Mouse (Mus musculus): ENCODE results near the gene Smim14. TPM values are rescaled to one million over a fixed set of nuclear protein-coding genes. Genes with fewer than 3 reads are reported as not detected.
"Not testable (repeated sequence)": the region's sequence is repeated elsewhere in the genome, so short reads cannot be mapped to it uniquely, and the experiment has no call there.

The Smim14 gene
- polyA plus RNA-seq, 1 experiment from 2014 or later = 45.5 TPM

GRCm38 (mm10) chr5:65539786-65540185 is 2.8 kb upstream of the Smim14 start:
- no peaks in the 10 kb centered on the region for H3K27me3 ChIP-seq (replicated peaks)
- 78% methylated on average over 3 of the region's 3 CpGs for WGBS (ENCODE audit: insufficient replicate concordance)
- no peak overlapping the region for H3K4me3 ChIP-seq
- H3K4me1 ChIP-seq = peaks cover 48% of the 10 kb centered on the region
- peaks cover 31% of the 10 kb centered on the region for H3K36me3 ChIP-seq
- ATAC-seq = no peak
- peak overlapping the region; percentile 73 for H3K4me2 ChIP-seq
- H3K9me3 ChIP-seq (replicated peaks) = no peaks in the 10 kb centered on the region
- H3K9ac ChIP-seq = no peak overlapping the region
- H3K27ac ChIP-seq = no peak overlapping the region

- H3K27me3 ChIP-seq (replicated peaks) = no peaks in the 10 kb centered on the region
- WGBS (ENCODE audit: insufficient replicate concordance) = 41% methylated on average over 4 of the region's 4 CpGs
- H3K9ac ChIP-seq = peak overlapping the region; percentile 58; the same call in 1 of the 2 replicates
- H3K27ac ChIP-seq = 0 out of 2 replicates have a peak overlapping the region, but pooled peaks have one; percentile 40
- peaks cover 56% of the 10 kb centered on the region for H3K4me1 ChIP-seq
- no peaks in the 10 kb centered on the region for H3K9me3 ChIP-seq (replicated peaks)
- H3K4me3 ChIP-seq = peak overlapping the region; percentile 49
- peaks cover 28% of the 10 kb centered on the region for H3K36me3 ChIP-seq
- peak overlapping the region; percentile 73 for H3K4me2 ChIP-seq
- no peak for ATAC-seq
These were observed 1.8 kb upstream of the Smim14 start for GRCm38 (mm10) chr5:65538829-65539228.

- peak overlapping the region; percentile 97 for H3K27ac ChIP-seq
- H3K4me3 ChIP-seq = peak overlapping the region; percentile 90
- 0% methylated on average over 4 of the region's 4 CpGs for WGBS (ENCODE audit: insufficient replicate concordance)
- peaks cover 22% of the 10 kb centered on the region for H3K36me3 ChIP-seq
- H3K9me3 ChIP-seq (replicated peaks) = no peaks in the 10 kb centered on the region
- peak overlapping the region; percentile 93 for H3K9ac ChIP-seq
- H3K4me1 ChIP-seq = peaks cover 50% of the 10 kb centered on the region
- peak overlapping the region; percentile 86 for H3K4me2 ChIP-seq
- no peaks in the 10 kb centered on the region for H3K27me3 ChIP-seq (replicated peaks)
- no peak for ATAC-seq
These were observed 1.1 kb upstream of the Smim14 start for GRCm38 (mm10) chr5:65538121-65538520.

- Histone ChIP-seq H3K4me1 (peaks cover 46% of the 10 kb centered on the region), H3K9me3 (replicated peaks) (no peaks in the 10 kb centered on the region), H3K27ac (peak overlapping the region; percentile 97), H3K36me3 (peaks cover 18% of the 10 kb centered on the region), H3K4me3 (peak overlapping the region; percentile 90), H3K9ac (peak overlapping the region; percentile 93), H3K27me3 (replicated peaks) (no peaks in the 10 kb centered on the region), H3K4me2 (peak overlapping the region; percentile 86)
- under 1% methylated on average over 55 of the region's 59 CpGs for WGBS (ENCODE audit: insufficient replicate concordance)
- peak; percentile 66 for ATAC-seq
These were observed 562 bp upstream of the Smim14 start for GRCm38 (mm10) chr5:65537420-65538071.

GRCm38 (mm10) chr5:65536068-65536465 is 917 bp downstream of the Smim14 start:
- Histone ChIP-seq H3K4me2 (peak overlapping the region; percentile 86), H3K9ac (peak overlapping the region; percentile 93), H3K4me1 (peaks cover 34% of the 10 kb centered on the region), H3K27ac (peak overlapping the region; percentile 97), H3K4me3 (peak overlapping the region; percentile 90)
- not testable (repeated sequence) for H3K36me3 ChIP-seq; H3K9me3 ChIP-seq (replicated peaks); H3K27me3 ChIP-seq (replicated peaks); ATAC-seq
- 79% methylated on average over 10 of the region's 10 CpGs for WGBS (ENCODE audit: insufficient replicate concordance)

- 43% methylated on average over 5 of the region's 5 CpGs for WGBS (ENCODE audit: insufficient replicate concordance)
- Histone ChIP-seq H3K36me3 (0 out of 2 replicates have a peak, but pooled peaks cover 3% of the 10 kb centered on the region), H3K27me3 (replicated peaks) (no peaks in the 10 kb centered on the region), H3K27ac (no peak overlapping the region), H3K4me1 (peaks cover 31% of the 10 kb centered on the region), H3K4me3 (no peak overlapping the region), H3K4me2 (peak overlapping the region; percentile 86), H3K9ac (no peak overlapping the region), H3K9me3 (replicated peaks) (no peaks in the 10 kb centered on the region)
- ATAC-seq = peak; percentile 14; the same call in 1 of the 2 replicates
These were observed 1.4 kb downstream of the Smim14 start for GRCm38 (mm10) chr5:65535457-65536067.

GRCm38 (mm10) chr5:65534496-65534895 is 2.5 kb downstream of the Smim14 start:
- Histone ChIP-seq H3K4me2 (no peak overlapping the region), H3K36me3 (0 out of 2 replicates have a peak, but pooled peaks cover 3% of the 10 kb centered on the region), H3K27me3 (replicated peaks) (no peaks in the 10 kb centered on the region), H3K9me3 (replicated peaks) (no peaks in the 10 kb centered on the region), H3K4me1 (peaks cover 33% of the 10 kb centered on the region), H3K4me3 (no peak overlapping the region), H3K27ac (no peak overlapping the region), H3K9ac (no peak overlapping the region)
- WGBS (ENCODE audit: insufficient replicate concordance) = 76% methylated on average over 4 of the region's 4 CpGs
- ATAC-seq = no peak

GRCm38 (mm10) chr5:65531283-65531682 is 5.7 kb downstream of the Smim14 start:
- WGBS (ENCODE audit: insufficient replicate concordance) = 69% methylated on average over 3 of the region's 3 CpGs
- no peak for ATAC-seq
- Histone ChIP-seq H3K4me2 (no peak overlapping the region), H3K4me3 (no peak overlapping the region), H3K27ac (no peak overlapping the region), H3K9me3 (replicated peaks) (no peaks in the 10 kb centered on the region), H3K36me3 (no peaks in the 10 kb centered on the region), H3K9ac (no peak overlapping the region), H3K27me3 (replicated peaks) (peaks cover 4% of the 10 kb centered on the region; the same call in 1 of the 2 replicates), H3K4me1 (peaks cover 30% of the 10 kb centered on the region)

- no peaks in the 10 kb centered on the region for H3K9me3 ChIP-seq (replicated peaks)
- no peak overlapping the region for H3K4me2 ChIP-seq
- no peak overlapping the region for H3K27ac ChIP-seq
- H3K27me3 ChIP-seq (replicated peaks) = peaks cover 4% of the 10 kb centered on the region
- H3K36me3 ChIP-seq = no peaks in the 10 kb centered on the region
- no peak overlapping the region for H3K9ac ChIP-seq
- no peak overlapping the region for H3K4me3 ChIP-seq
- no peak for ATAC-seq
- 40% methylated on average over 8 of the region's 8 CpGs for WGBS (ENCODE audit: insufficient replicate concordance)
- H3K4me1 ChIP-seq = peaks cover 16% of the 10 kb centered on the region; the same call in 1 of the 2 replicates
These were observed 11.1 kb downstream of the Smim14 start for GRCm38 (mm10) chr5:65525674-65526443.

GRCm38 (mm10) chr5:65524831-65525230 is 12.2 kb downstream of the Smim14 start:
- H3K36me3 ChIP-seq = no peaks in the 10 kb centered on the region
- H3K4me3 ChIP-seq = no peak overlapping the region
- H3K4me2 ChIP-seq = no peak overlapping the region
- H3K4me1 ChIP-seq = peaks cover 11% of the 10 kb centered on the region; the same call in 1 of the 2 replicates
- no peak for ATAC-seq
- H3K9ac ChIP-seq = no peak overlapping the region
- H3K27me3 ChIP-seq (replicated peaks) = peaks cover 4% of the 10 kb centered on the region
- no peaks in the 10 kb centered on the region for H3K9me3 ChIP-seq (replicated peaks)
- WGBS (ENCODE audit: insufficient replicate concordance) = 57% methylated on average over 4 of the region's 4 CpGs
- H3K27ac ChIP-seq = no peak overlapping the region

- ATAC-seq = no peak
- no peak overlapping the region for H3K27ac ChIP-seq
- H3K27me3 ChIP-seq (replicated peaks) = no peaks in the 10 kb centered on the region; the same call in 1 of the 2 replicates
- H3K36me3 ChIP-seq = no peaks in the 10 kb centered on the region
- H3K4me2 ChIP-seq = no peak overlapping the region
- no peak overlapping the region for H3K9ac ChIP-seq
- WGBS (ENCODE audit: insufficient replicate concordance) = 57% methylated on average over 1 of the region's 1 CpGs
- H3K9me3 ChIP-seq (replicated peaks) = no peaks in the 10 kb centered on the region
- no peak overlapping the region for H3K4me3 ChIP-seq
- no peaks in the 10 kb centered on the region for H3K4me1 ChIP-seq
These were observed 15.2 kb downstream of the Smim14 start for GRCm38 (mm10) chr5:65521803-65522202.
